Mouse (Mus musculus) stomach, embryonic 14.5 days (tissue): ENCODE results near the gene Tbl1x. TPM values are rescaled to one million over a fixed set of nuclear protein-coding genes. Genes with fewer than 3 reads are reported as not detected.
"Not testable (repeated sequence)": the region's sequence is repeated elsewhere in the genome, so short reads cannot be mapped to it uniquely, and the experiment has no call there.

Source experiments
- ATAC-seq: fragments of 200-750 bp; cut with Nextera tagmentation; 2 replicates; pipeline ENCODE4 v1.8.0; 2017; ENCODE audit warnings: low read depth, moderate TSS enrichment; ENCODE audit not compliant: insufficient number of reproducible peaks, insufficient read depth, low FRiP score
- H3K27ac ChIP-seq: fragments of 300-500 bp; sonication (generic); 2 replicates; pipeline ENCODE4 v1.5.1; 2014; ENCODE audit warnings: mild to moderate bottlenecking, low read length, moderate library complexity, mixed read lengths
- H3K27me3 ChIP-seq: fragments of 300-500 bp; sonication (generic); 2 replicates; pipeline ENCODE4 v1.6.1; 2014; ENCODE audit warnings: low read length, control low read depth, mixed read lengths; ENCODE audit not compliant: control insufficient read depth, insufficient read depth
- H3K36me3 ChIP-seq: fragments of 300-500 bp; sonication (generic); 2 replicates; pipeline ENCODE4 v1.6.1; 2014; ENCODE audit warnings: mild to moderate bottlenecking, control low read depth, low read length, moderate library complexity, mixed read lengths; ENCODE audit not compliant: control insufficient read depth, insufficient read depth
- H3K4me1 ChIP-seq: fragments of 300-500 bp; sonication (generic); 2 replicates; pipeline ENCODE4 v1.6.1; 2014; ENCODE audit warnings: low read length, control low read depth, mixed read lengths; ENCODE audit not compliant: control insufficient read depth, insufficient read depth
- H3K4me2 ChIP-seq: fragments of 300-500 bp; sonication (generic); replicated peaks from 2 replicates; pipeline ENCODE4 v1.6.1; 2014; ENCODE audit warnings: low read depth, low read length, control low read depth
- H3K4me3 ChIP-seq: fragments of 300-500 bp; sonication (generic); 2 replicates; pipeline ENCODE4 v1.5.1; 2014; ENCODE audit warnings: low read depth, low read length, control low read depth
- H3K9ac ChIP-seq: fragments of 300-500 bp; sonication (generic); replicated peaks from 2 replicates; pipeline ENCODE4 v1.6.1; 2014; ENCODE audit warnings: low read depth, mild to moderate bottlenecking, control low read depth, low read length, moderate library complexity, mixed read lengths
- H3K9me3 ChIP-seq: fragments of 300-500 bp; sonication (generic); 2 replicates; pipeline ENCODE4 v1.6.1; 2016; ENCODE audit warnings: low read depth, low read length, control low read depth; ENCODE audit not compliant: control insufficient read depth
- WGBS: fragments of 180-500 bp; shearing (Covaris S2); extraction: QIAGEN DNeasy Blood & Tissue Kit; methylation state at CpG from one replicate; pipeline ENCODE4 v1.1.7; 2014; 5-methylcytosine and 5-hydroxymethylcytosine counted together
- polyA plus RNA-seq: library from polyadenylated mRNA; unstranded; fragments of >200 nt; fragmentation: Nextera tagmentation; extraction: Ambion mirVana; gene quantifications from 2 replicates; pipeline ENCODE4 v1.2.1, GENCODE M21; 2014

Gene Tbl1x
- polyA plus RNA-seq, 1 experiment from 2014 or later: 88.9 TPM

GRCm38 (mm10) chrX:77528401-77528800 lies 17.6 kb downstream of the Tbl1x start:
- Histone ChIP-seq H3K27ac (no peak overlapping the region), H3K4me2 (no peak overlapping the region), H3K9me3 (no peaks in the 10 kb centered on the region), H3K9ac (no peak overlapping the region), H3K4me3 (no peak overlapping the region), H3K36me3 (no peaks in the 10 kb centered on the region), H3K27me3 (no peaks in the 10 kb centered on the region), H3K4me1 (no peaks in the 10 kb centered on the region)
- ATAC-seq: no peak
- 63% methylated on average over 1 of the region's 1 CpGs for WGBS

GRCm38 (mm10) chrX:77530997-77531396 lies 20.2 kb downstream of the Tbl1x start:
- Histone ChIP-seq H3K4me2 (no peak overlapping the region), H3K9ac (no peak overlapping the region), H3K4me3 (no peak overlapping the region), H3K4me1 (no peaks in the 10 kb centered on the region), H3K36me3 (no peaks in the 10 kb centered on the region), H3K9me3 (no peaks in the 10 kb centered on the region), H3K27ac (no peak overlapping the region), H3K27me3 (no peaks in the 10 kb centered on the region)
- 84% methylated on average over 5 of the region's 5 CpGs for WGBS
- no peak for ATAC-seq

- Histone ChIP-seq H3K36me3 (no peaks in the 10 kb centered on the region), H3K4me2 (no peak overlapping the region), H3K4me3 (no peak overlapping the region), H3K4me1 (no peaks in the 10 kb centered on the region), H3K9ac (no peak overlapping the region), H3K27ac (no peak overlapping the region), H3K9me3 (no peaks in the 10 kb centered on the region), H3K27me3 (no peaks in the 10 kb centered on the region)
- WGBS: 61% methylated on average over 2 of the region's 2 CpGs
- no peak for ATAC-seq
Measured at GRCm38 (mm10) chrX:77533922-77534321, 23.1 kb downstream of the Tbl1x start.

- not testable (repeated sequence) for H3K27ac ChIP-seq, H3K9me3 ChIP-seq, H3K9ac ChIP-seq, H3K27me3 ChIP-seq, H3K4me2 ChIP-seq, H3K36me3 ChIP-seq, H3K4me3 ChIP-seq, H3K4me1 ChIP-seq, ATAC-seq
- WGBS: 87% methylated on average over 4 of the region's 4 CpGs
Measured at GRCm38 (mm10) chrX:77539770-77540169, 29.0 kb downstream of the Tbl1x start.

- Histone ChIP-seq H3K9ac (no peak overlapping the region), H3K9me3 (no peaks in the 10 kb centered on the region), H3K27ac (no peak overlapping the region), H3K36me3 (no peaks in the 10 kb centered on the region), H3K4me1 (no peaks in the 10 kb centered on the region), H3K4me3 (no peak overlapping the region), H3K27me3 (no peaks in the 10 kb centered on the region), H3K4me2 (no peak overlapping the region)
- no peak for ATAC-seq
Measured at GRCm38 (mm10) chrX:77544003-77544402, 33.2 kb downstream of the Tbl1x start.

GRCm38 (mm10) chrX:77544550-77544949 lies 33.7 kb downstream of the Tbl1x start:
- H3K27me3 ChIP-seq: no peaks in the 10 kb centered on the region
- ATAC-seq: no peak
- no peaks in the 10 kb centered on the region for H3K9me3 ChIP-seq
- H3K4me3 ChIP-seq: no peak overlapping the region
- H3K4me1 ChIP-seq: no peaks in the 10 kb centered on the region
- H3K27ac ChIP-seq: no peak overlapping the region
- no peak overlapping the region for H3K9ac ChIP-seq
- H3K36me3 ChIP-seq: no peaks in the 10 kb centered on the region
- no peak overlapping the region for H3K4me2 ChIP-seq
- WGBS: 79% methylated on average over 4 of the region's 4 CpGs

- ATAC-seq: no peak
- no peaks in the 10 kb centered on the region for H3K36me3 ChIP-seq
- H3K9ac ChIP-seq: no peak overlapping the region
- H3K4me3 ChIP-seq: no peak overlapping the region
- no peak overlapping the region for H3K4me2 ChIP-seq
- H3K27me3 ChIP-seq: no peaks in the 10 kb centered on the region
- no peaks in the 10 kb centered on the region for H3K4me1 ChIP-seq
- H3K9me3 ChIP-seq: no peaks in the 10 kb centered on the region
- H3K27ac ChIP-seq: no peak overlapping the region
Measured at GRCm38 (mm10) chrX:77545362-77546078, 34.7 kb downstream of the Tbl1x start.

GRCm38 (mm10) chrX:77546448-77546847 lies 35.6 kb downstream of the Tbl1x start:
- no peak for ATAC-seq
- no peak overlapping the region for H3K4me3 ChIP-seq
- H3K4me2 ChIP-seq: no peak overlapping the region
- H3K27ac ChIP-seq: no peak overlapping the region
- H3K4me1 ChIP-seq: no peaks in the 10 kb centered on the region
- no peaks in the 10 kb centered on the region for H3K27me3 ChIP-seq
- WGBS: 80% methylated on average over 1 of the region's 1 CpGs
- H3K9ac ChIP-seq: no peak overlapping the region
- no peaks in the 10 kb centered on the region for H3K9me3 ChIP-seq
- no peaks in the 10 kb centered on the region for H3K36me3 ChIP-seq

GRCm38 (mm10) chrX:77548951-77549350 lies 38.1 kb downstream of the Tbl1x start:
- Histone ChIP-seq H3K27ac (no peak overlapping the region), H3K4me2 (no peak overlapping the region), H3K27me3 (no peaks in the 10 kb centered on the region), H3K4me1 (no peaks in the 10 kb centered on the region), H3K36me3 (no peaks in the 10 kb centered on the region), H3K9ac (no peak overlapping the region), H3K9me3 (no peaks in the 10 kb centered on the region), H3K4me3 (no peak overlapping the region)
- ATAC-seq: peak; percentile 37; the same call in 1 of the 2 replicates
- 83% methylated on average over 1 of the region's 1 CpGs for WGBS
